Mouse (Mus musculus) left cerebral cortex, postnatal 4 days (tissue): ENCODE results near the gene Hist1h2be. TPM values are rescaled to one million over a fixed set of nuclear protein-coding genes. Genes with fewer than 3 reads are reported as not detected.
A peak's percentile ranks its signal among the peaks of the same experiment; 100 is the strongest.
"Not testable (repeated sequence)": the region's sequence is repeated elsewhere in the genome, so short reads cannot be mapped to it uniquely, and the experiment has no call there.

Experiments used
- DNase-seq: peaks from one replicate; pipeline ENCODE4 v3.0.0-alpha.2; 2022
- intact Hi-C: fragments of 180-260 bp; cut with DNase I; formaldehyde crosslinking; loops from one replicate; pipeline ENCODE4 v1.15.1; 2025
- total RNA-seq, 2 experiments: library from RNA; stranded (reverse); gene quantifications; 2 replicates each; pipeline ENCODE4 v1.2.3; 2021

Gene Hist1h2be
- total RNA-seq, 2 experiments from 2014 or later: 13.0 to 16.9 TPM

DNA sequence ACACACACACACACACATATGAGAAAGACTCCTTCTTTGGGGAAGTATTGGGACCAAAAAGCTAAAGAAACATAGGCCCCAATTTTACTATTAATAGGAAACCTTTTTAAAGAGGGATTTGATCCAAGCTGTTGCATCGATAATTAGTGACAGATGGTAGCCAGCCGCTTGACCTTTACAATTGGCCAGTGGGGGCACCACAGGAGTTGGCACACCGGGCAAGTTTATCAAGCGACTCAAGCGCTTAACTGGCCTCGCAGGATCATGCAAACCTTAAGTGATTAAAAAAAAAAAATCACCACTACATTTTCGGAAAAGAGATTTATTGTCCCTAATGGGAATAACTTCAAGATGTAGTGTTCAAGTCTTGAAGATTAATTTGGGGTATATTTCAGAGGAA, 28.3 kb downstream of the Hist1h2be start:
- intact Hi-C loops: no loop called here
- DNase-seq: peak; percentile 64

DNA sequence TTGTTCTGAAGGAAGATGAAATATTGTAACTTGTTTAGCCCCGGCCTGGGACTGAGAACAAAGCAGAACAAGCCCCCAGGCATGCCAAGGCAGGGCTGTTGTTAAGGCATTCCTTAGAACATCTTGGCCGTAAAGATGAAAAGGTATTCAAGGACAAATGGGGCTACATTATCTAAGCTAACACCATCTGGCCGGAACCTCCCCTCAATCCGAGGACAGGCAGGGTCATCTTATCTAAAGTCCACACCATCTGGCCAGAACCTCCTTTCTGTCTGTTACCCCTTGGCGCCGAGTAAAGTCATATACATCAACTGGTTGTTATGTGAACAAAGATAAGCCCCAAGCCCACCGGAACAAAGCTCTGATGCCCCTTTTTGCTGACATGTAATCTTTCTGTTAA, 29.0 kb downstream of the Hist1h2be start:
- DNase-seq, intact Hi-C loops: not testable (repeated sequence)

DNA sequence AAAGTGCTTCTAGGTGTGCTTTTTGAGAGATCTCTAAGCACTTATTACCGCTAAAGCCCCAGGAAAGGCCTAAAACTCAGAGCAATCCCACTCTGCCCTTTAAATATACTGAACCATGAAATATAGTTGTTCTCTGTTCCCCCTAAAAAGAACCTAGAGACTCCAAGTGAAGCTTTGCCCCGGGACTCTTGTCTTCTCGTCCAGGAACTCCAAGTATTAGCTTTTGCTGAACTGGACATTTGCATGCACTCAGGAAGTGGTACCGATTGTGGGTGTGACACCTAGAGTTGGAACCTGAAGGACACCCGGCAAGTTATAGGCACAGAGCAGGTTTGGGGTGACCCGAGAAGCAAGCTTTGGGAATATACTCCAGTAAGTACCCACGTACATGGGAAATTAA, 29.7 kb downstream of the Hist1h2be start:
- intact Hi-C loops: no loop called here
- DNase-seq: no peak

DNA sequence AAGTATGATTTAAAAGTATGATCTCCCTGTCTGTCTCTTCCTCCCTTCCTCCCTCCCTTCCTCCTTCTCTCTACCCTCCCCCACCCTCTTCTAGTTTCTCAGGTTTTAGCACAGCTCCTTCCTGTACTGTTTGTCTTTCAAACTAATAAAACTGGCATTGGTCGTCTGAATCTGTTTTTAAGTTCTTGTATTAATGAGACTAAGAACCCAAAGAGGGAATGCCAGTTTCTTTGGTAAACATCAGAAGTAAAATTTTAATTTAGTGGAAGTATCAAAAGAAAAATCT, 34.0 kb downstream of the Hist1h2be start:
- intact Hi-C loops: no loop called here

DNA sequence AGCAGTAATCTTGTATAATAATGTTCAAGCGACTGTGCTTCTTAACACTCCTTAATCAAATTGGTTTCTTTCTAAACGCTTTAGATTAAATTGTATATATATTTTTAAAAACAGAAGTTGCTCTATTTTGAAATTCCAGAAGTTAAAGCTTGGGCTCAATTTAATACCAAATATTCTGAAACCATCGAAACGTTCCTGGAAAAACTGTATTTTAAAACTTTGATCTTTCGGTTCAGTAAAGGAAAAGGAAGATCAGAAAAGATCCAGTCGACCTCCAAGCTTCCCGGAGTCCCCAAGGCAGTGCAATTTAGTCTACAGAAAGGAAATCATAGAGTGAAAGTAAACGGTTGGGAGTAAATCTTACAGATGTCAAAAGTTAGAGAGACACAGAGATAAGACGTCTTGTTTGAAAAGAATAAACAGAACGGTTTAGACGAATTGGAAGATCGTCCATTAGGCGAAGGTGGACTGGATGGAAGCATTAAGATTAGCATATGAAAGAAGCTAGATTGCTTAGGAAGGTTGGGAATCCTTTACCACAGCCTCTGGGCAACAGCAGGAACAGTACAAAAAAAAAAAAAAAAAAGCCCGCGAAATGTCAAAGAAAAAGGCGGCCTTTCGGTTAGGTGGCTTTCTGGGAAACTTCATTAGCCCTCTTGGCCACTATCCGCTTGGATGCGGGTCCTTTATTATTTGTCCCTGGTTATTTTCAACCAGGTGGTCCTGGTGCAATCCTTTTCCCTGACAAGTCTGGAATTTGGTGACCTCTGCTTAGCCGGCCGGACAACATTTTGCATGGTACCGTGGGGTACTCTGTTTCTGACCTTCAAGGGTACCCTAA, 34.6 kb downstream of the Hist1h2be start:
- intact Hi-C loops: no loop called here
- no peak for DNase-seq

More for the DNA sequence above, 34.0 kb downstream of the Hist1h2be start:
- no peak for DNase-seq

DNA sequence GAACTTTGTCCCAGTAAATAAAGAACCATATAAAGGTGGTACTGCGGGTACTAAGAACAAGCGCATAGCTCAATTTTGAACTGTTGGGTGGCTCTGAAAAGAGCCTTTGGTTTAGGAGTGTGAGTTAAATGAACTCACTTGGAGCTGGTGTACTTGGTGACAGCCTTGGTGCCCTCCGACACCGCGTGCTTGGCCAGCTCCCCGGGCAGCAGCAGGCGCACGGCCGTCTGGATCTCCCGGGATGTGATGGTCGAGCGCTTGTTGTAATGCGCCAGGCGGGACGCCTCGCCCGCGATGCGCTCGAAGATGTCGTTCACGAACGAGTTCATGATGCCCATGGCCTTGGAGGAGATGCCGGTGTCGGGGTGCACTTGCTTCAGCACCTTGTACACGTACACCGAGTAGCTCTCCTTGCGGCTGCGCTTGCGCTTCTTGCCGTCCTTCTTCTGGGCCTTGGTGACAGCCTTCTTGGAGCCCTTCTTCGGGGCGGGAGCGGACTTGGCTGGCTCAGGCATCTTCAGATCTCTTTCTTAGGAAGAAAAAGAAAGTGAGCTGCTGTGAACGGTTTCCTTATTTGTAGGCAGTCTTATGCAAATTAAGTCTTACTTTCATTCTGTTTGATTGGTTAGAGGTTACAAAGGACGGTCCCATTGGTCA, 35.4 kb downstream of the Hist1h2be start:
- intact Hi-C loops: not testable (repeated sequence)
- peak; percentile 62 for DNase-seq

DNA sequence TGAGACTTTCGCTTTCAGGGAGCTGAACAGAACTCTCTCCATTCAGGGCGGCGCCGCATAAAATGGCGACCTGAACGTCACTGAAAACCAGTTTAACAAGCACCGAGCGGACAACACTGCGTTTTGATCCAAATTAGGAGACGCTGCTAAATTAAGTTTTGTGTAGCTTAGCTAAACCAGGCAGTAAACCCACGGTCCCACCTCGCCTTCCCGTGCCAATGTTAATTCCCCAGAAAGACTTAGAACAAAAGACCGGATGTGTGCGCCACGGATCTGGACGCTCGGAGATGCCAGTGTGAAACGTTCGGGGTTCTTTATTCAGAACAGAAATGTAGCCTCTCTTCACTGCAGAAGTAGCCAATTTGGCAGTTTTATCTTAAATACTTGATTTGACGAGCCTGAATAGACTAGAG, 35.9 kb downstream of the Hist1h2be start:
- intact Hi-C loops: no loop called here
- peak; percentile 64 for DNase-seq

DNA sequence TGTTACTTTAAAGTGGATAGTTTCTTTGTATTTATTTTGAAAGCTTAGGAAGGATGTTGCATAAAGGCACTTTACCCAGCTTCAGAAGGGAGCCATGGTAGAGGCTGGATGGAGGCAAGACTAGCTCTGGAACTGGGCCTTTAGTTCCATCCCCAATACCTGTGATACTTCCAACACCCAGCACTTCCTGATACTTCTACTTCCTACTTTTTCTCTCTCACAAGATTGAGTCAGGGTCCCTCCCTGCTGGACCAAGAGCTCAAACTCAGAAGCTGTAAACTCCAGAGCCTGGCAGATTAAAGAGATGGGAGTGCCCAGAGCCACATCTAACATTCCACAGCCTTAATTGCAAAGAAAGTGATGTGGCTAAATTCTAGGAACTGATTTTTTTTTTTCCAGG, 36.6 kb downstream of the Hist1h2be start:
- DNase-seq: no peak
- intact Hi-C loops: loop anchor here (5.0 kb wide), 1 partner anchor 103 kb away; no protein-coding TSS in a partner anchor

DNA sequence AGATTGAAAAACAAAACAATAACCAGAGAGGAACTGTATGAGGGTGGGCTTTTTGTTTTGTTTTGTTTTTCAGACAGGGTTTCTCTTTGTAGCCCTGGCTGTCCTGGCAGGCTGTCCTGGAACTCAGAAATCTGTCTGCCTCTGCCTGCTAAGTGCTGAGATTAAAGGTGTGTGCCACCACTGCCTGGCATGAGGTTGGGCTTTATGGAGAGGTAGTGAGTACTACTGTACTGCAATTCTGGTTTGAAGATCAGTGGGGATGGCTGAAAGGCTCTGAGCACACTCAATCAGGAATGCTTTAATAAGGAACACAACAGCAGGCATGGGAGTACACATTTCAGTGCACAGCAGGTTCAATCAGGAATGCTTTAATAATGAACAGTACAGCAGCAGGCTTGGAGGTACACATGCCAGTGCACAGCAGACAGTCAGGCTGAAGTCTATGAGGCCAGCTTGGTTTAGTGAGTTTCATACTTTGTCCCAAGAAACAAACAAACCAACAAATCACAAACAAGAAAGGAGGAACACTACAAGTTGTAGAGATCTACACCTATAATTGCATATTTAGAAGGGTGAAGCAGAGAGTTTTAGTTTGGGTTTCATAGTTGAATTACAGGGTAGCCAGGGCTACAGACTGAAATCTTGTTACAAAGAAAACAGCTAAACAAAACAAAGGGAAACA, 37.4 kb downstream of the Hist1h2be start:
- no peak for DNase-seq
- intact Hi-C loops: loop anchor here (5.0 kb wide), 1 partner anchor 104 kb away; no protein-coding TSS in a partner anchor

DNA sequence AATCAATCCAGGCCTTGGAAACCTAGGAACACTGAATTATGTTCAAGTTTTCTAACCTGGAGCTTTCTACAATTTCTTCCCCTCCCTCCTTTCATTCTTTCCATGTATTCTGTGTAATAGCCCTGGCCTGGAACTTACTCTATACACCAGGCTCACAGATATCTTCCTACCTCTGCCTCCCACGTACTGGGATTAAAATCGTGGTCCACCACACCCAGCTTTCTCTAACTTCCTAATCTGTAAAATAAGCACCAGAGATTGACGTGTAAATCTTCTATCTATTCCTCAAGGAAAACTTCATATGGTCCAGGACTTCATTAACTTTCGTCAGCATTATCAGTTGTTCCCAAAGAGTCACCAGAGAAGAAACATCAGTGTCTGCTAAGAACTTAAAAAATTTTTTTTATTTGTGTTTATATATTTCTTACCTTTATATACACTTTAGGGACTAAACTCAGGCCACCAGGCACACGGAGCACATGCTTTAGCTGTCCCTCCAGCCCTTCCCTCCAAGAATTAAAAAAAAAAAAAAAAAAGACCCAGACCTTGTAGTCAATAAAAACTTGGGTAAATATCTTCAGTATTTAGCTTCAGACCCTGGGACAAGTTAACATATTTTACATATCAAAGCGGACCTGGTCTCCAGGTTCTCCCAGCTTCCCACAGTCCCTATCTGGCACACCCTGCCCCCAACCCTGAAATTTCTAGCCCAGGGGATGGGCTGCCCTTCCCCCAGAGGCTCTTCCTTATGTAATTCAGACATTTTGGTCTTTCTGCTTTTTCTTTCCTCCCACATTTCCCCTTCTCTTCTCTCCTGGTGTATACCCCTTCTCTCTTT, 38.5 kb downstream of the Hist1h2be start:
- DNase-seq: no peak
- intact Hi-C loops: loop anchor here (5.0 kb wide), 1 partner anchor 105 kb away; no protein-coding TSS in a partner anchor

DNA sequence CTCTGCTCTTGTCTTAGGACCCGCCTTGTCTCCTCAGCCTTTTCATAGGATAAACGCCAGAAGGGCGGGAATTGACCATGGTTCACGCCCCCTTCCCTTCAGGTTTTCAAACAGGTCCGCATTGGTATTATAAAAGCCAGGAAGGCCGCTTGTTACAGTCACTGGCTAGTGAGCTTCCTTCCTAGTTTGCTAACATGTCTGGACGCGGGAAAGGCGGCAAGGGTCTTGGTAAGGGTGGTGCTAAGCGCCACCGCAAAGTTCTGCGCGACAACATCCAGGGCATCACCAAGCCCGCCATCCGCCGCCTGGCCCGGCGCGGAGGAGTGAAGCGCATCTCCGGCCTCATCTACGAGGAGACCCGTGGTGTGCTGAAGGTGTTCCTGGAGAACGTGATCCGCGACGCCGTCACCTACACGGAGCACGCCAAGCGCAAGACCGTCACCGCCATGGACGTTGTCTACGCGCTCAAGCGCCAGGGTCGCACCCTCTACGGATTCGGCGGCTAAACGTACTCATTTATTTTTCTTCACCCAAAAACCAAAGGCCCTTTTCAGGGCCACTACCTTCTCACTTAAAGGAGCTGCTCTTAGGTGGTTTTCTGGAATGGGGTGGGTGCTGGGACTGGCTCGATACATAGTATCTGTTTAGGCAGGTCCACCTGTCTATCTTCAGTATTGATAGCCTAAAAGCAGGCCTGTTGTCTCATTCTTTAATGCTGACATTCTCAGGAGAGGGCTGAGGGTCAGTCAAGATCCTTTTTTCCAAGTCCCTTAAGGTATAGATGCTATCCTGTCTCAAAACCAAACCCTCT, 39.3 kb downstream of the Hist1h2be start, which contains the start of gene Hist1h4d:
TSS of gene Hist1h4d (plus strand) at position 191 of the 811 bp plus-strand sequence.
- intact Hi-C loops: loop anchor here (5.0 kb wide), 1 partner anchor 106 kb away; no protein-coding TSS in a partner anchor

DNA sequence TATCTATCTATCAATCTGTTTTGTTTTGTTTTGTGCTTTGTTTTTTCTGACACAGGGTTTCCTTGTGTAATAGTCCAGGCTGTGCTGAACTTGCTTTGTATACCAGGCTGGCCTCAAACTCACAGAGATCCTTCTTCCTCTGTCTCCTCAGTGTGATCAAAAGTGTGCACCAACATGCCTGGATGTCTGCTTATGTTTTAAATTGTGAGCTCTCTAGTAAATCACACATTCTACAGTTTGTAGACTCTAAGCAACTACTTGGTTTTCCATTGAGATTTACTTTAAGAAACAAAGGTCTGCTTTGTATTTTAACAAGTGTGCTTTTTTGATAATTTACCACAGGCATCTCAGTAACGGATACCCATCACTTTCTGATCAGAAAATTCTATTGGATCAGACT, 43.1 kb downstream of the Hist1h2be start:
- intact Hi-C loops: no loop called here
- no peak for DNase-seq

More for the DNA sequence above, 39.3 kb downstream of the Hist1h2be start, which contains the start of gene Hist1h4d:
- peak; percentile 93 for DNase-seq

DNA sequence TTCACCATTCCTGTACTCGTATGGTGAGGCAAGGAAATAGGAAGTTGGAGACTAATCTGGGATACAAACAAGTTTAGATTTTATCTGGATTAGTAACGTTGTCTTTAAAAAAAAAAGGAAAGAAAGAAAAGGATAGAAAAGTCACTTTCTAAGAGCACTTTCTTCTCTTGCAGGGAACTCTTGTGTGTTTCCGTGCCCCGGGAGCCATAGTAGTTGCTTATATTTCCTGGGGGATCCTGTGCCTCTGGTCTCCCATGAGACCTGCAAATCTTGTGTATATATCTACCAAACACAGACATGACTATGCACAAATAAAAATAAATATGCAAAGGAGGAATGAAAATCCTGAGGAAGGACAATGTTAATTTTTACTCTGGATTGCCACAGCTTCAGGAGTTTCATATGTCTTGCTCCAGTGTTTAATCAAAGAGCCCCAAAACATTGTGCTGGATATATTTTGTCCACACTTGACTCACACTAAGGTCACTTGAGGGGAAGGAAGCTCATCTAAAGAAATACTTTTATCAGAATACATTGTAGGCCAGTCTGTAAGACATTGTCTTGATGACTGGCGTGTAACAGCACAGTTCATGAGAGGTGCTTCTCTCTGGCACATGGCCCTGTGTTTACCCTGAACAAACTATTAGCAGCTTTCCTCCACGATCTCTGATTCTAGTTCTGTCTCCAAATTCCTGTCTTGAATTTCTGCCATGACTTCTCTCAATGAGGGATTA, 43.9 kb downstream of the Hist1h2be start:
- intact Hi-C loops: no loop called here
- no peak for DNase-seq

DNA sequence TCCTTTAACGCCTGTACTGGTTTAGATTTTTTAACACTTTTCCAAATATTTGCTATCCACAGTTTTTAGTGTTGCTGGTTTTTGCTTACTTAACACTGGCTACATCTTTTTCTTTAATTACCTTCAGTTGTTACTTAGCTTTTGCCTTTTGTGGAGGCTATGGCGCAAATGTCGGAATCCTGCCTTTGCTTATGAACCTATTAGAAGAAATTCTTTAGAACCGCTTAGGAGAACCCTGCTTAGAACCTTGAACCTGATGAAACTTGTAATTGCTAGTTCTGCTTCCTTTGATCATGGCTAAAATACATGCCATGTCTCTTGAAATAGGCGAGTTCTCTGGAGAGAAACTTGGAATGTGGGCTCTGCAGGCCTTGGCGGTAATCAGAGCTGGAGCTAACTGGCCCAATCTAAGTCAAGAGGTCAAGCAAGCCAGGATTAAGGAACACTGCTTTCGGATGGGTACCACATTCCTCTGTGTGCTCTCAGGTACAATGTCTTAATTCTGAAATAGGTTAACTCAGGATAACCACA, 44.5 kb downstream of the Hist1h2be start:
- intact Hi-C loops: no loop called here
- DNase-seq: no peak

DNA sequence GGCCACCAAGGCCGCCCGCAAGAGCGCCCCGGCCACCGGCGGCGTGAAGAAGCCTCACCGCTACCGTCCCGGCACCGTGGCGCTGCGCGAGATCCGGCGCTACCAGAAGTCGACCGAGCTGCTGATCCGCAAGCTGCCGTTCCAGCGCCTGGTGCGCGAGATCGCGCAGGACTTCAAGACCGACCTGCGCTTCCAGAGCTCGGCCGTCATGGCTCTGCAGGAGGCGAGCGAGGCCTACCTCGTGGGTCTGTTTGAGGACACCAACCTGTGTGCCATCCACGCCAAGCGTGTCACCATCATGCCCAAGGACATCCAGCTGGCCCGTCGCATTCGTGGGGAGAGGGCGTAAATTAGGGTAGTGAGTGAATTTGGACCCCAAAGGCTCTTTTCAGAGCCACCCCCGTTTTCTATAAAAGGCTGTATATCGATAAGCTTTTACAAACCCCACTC, 45.0 kb downstream of the Hist1h2be start:
- intact Hi-C loops, DNase-seq: not testable (repeated sequence)

DNA sequence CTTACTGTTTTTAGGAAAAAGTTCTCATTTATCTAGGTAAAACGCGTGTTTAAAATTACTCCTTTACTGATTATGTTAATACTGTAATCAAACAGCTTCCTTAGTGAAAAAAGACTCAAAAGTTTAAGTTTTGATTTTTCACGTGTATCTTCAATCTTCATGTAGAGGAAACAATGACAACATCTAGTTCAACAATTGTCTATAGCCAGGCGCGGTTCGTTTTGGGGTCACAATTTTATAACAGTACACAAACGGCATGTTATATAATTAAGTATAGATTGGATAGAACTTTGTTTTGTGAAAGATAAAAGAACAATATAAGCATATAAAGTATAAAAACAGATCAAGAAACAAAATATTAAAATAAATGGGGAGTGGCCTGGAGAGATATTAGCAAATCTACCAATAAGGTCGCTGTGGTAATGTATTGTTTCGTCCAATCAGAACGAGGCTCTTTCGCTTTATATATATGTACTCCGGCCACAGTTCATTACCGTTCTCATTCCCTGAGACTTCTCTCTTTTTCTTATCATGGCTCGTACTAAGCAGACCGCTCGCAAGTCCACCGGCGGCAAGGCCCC, 45.6 kb downstream of the Hist1h2be start, which contains the start of gene Hist1h3d:
TSS of gene Hist1h3d (plus strand) at position 493 of the 581 bp plus-strand sequence.
- intact Hi-C loops: no loop called here
- no peak for DNase-seq

DNA sequence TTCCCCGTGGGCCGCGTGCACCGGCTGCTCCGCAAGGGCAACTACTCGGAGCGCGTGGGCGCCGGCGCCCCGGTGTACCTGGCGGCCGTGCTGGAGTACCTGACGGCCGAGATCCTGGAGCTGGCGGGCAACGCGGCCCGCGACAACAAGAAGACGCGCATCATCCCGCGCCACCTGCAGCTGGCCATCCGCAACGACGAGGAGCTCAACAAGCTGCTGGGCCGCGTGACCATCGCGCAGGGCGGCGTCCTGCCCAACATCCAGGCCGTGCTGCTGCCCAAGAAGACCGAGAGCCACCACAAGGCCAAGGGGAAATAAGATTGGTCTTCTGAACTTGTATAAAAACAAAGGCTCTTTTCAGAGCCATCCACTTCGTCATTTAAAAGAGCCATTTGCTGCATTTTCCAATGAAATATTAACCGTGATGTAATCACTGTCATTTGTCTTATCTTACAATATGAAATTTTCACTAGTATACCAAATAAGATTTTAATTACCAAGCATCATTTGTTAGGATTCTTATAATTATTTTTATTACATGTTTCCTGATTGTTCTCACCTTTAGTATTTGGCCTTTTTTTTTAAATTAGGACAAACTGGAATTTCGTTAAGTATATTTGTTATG, 46.3 kb downstream of the Hist1h2be start:
- DNase-seq, intact Hi-C loops: not testable (repeated sequence)
